Mouse (Mus musculus) CH12.LX (cell line): ENCODE measurements at regions not wholly inside any gene's neighbourhood (a gene's known extent, or its start where the extent isn't known, plus 50 kb on each side); places are given as distances from the start of the nearest gene placed in this dataset.

ENCODE experiments used
- DNase-seq: peaks from one replicate; pipeline ENCODE4 v3.0.0-alpha.2; 2013; ENCODE audit errors: extremely low read depth
- H3K27ac ChIP-seq: 2 replicates; pipeline ENCODE4 v1.5.1; 2012; ENCODE audit warnings: low read depth, mild to moderate bottlenecking, control low read depth, moderate library complexity; ENCODE audit not compliant: insufficient read depth
- H3K27me3 ChIP-seq: replicated peaks from 2 replicates; pipeline ENCODE3; 2012; ENCODE audit warnings: inconsistent platforms
- H3K36me3 ChIP-seq, 2 experiments: replicated peaks in 1 of 2; 2 replicates each; pipeline versions ENCODE3 to v1.6.1; 2012; ENCODE audit warnings: inconsistent platforms in 1 of 2, low read length in 1 of 2, mild to moderate bottlenecking in 1 of 2, mixed read lengths in 1 of 2, moderate library complexity in 1 of 2; ENCODE audit not compliant: control insufficient read depth in 1 of 2, insufficient read depth in 1 of 2
- H3K4me1 ChIP-seq, 2 experiments: 2 replicates each; pipeline ENCODE4 v1.6.1; 2012; ENCODE audit warnings: inconsistent platforms in 1 of 2, moderate library complexity in 1 of 2; ENCODE audit not compliant: insufficient read depth in 2 of 2, control insufficient read depth in 1 of 2
- H3K4me2 ChIP-seq: 2 replicates; pipeline ENCODE4 v1.6.1; 2012; ENCODE audit warnings: low read depth, mild to moderate bottlenecking, control low read depth; ENCODE audit not compliant: poor library complexity, insufficient read depth, severe bottlenecking
- H3K4me3 ChIP-seq, 3 experiments: fragments of 150-350 bp in 1 of 3; sonication (generic) in 1 of 3; replicated peaks in 1 of 3; 2 replicates each; pipeline versions ENCODE3 to v1.5.1; 2011 to 2012; ENCODE audit warnings: low read depth in 2 of 3, low read length in 2 of 3, mild to moderate bottlenecking in 2 of 3, moderate library complexity in 2 of 3, control low read depth in 1 of 3, improper control_type of control experiment in 1 of 3, inconsistent platforms in 1 of 3, mixed read lengths in 1 of 3; ENCODE audit not compliant: poor library complexity in 1 of 3
- H3K79me2 ChIP-seq: replicated peaks from 2 replicates; pipeline ENCODE4 v1.6.1; 2012; ENCODE audit warnings: mild to moderate bottlenecking, moderate library complexity; ENCODE audit not compliant: control insufficient read depth, poor library complexity, insufficient read depth, severe bottlenecking; ENCODE audit errors: extremely low read depth
- H3K9ac ChIP-seq: 2 replicates; pipeline ENCODE4 v1.6.1; 2012; ENCODE audit warnings: low read depth, mild to moderate bottlenecking, control low read depth, moderate library complexity; ENCODE audit not compliant: insufficient read depth
- H3K9me3 ChIP-seq: replicated peaks from 2 replicates; pipeline ENCODE3; 2012; ENCODE audit warnings: low read length, inconsistent platforms, mixed read lengths
- BHLHE40 ChIP-seq: IDR thresholded peaks from 2 replicates; pipeline ENCODE4 v1.6.1; 2011; ENCODE audit warnings: mild to moderate bottlenecking, low read depth, low read length, improper control_type of control experiment
- CTCF ChIP-seq, 2 experiments: IDR thresholded peaks in 1 of 2; conservative IDR thresholded peaks in 1 of 2; 2 replicates each; pipeline ENCODE4 v1.5.1; 2011 to 2012; ENCODE audit warnings: low read depth in 2 of 2, low read length in 2 of 2, improper control_type of control experiment in 1 of 2, inconsistent platforms in 1 of 2, mild to moderate bottlenecking in 1 of 2, moderate library complexity in 1 of 2
- E2F4 ChIP-seq: IDR thresholded peaks from 2 replicates; pipeline ENCODE4 v1.6.1; 2011; ENCODE audit warnings: low read depth, low read length, improper control_type of control experiment; ENCODE audit not compliant: insufficient replicate concordance
- ELF1 ChIP-seq: IDR thresholded peaks from 2 replicates; pipeline ENCODE4 v1.6.1; 2014; ENCODE audit warnings: low read depth, mild to moderate bottlenecking, inconsistent platforms, low read length, improper control_type of control experiment
- EP300 ChIP-seq: IDR thresholded peaks from 2 replicates; pipeline ENCODE4 v1.6.1; 2011; ENCODE audit warnings: low read length, improper control_type of control experiment
- ETS1 ChIP-seq: conservative IDR thresholded peaks from 2 replicates; pipeline ENCODE4 v1.6.1; 2012; ENCODE audit warnings: low read depth, mild to moderate bottlenecking, inconsistent platforms, low read length, improper control_type of control experiment, moderate library complexity
- HCFC1 ChIP-seq: IDR thresholded peaks from 2 replicates; pipeline ENCODE4 v1.6.1; 2012; ENCODE audit warnings: low read depth, mild to moderate bottlenecking, inconsistent platforms, low read length, improper control_type of control experiment
- IRF4 ChIP-seq: IDR thresholded peaks from 2 replicates; pipeline ENCODE4 v1.6.1; 2014; ENCODE audit warnings: low read depth, mild to moderate bottlenecking, inconsistent platforms, low read length, improper control_type of control experiment
- JUND ChIP-seq: conservative IDR thresholded peaks from 2 replicates; pipeline ENCODE4 v1.6.1; 2011; ENCODE audit warnings: low read depth, low read length, improper control_type of control experiment
- MAFK ChIP-seq: IDR thresholded peaks from 2 replicates; pipeline ENCODE4 v1.6.1; 2011; ENCODE audit warnings: low read length, improper control_type of control experiment; ENCODE audit not compliant: insufficient replicate concordance
- NRF1 ChIP-seq: IDR thresholded peaks from 2 replicates; pipeline ENCODE4 v1.6.1; 2014; ENCODE audit warnings: low read depth, mild to moderate bottlenecking, inconsistent platforms, low read length, improper control_type of control experiment, moderate library complexity
- POLR2AphosphoS2 ChIP-seq: IDR thresholded peaks from 2 replicates; pipeline ENCODE4 v1.6.1; 2011; ENCODE audit warnings: low read depth, low read length, improper control_type of control experiment
- RAD21 ChIP-seq: IDR thresholded peaks from 2 replicates; pipeline ENCODE4 v1.6.1; 2011; ENCODE audit warnings: low read depth, mild to moderate bottlenecking, low read length, improper control_type of control experiment, moderate library complexity
- RCOR1 ChIP-seq: conservative IDR thresholded peaks from 2 replicates; pipeline ENCODE4 v1.6.1; 2012; ENCODE audit warnings: low read depth, mild to moderate bottlenecking, inconsistent platforms, low read length, improper control_type of control experiment
- TBP ChIP-seq: conservative IDR thresholded peaks from 2 replicates; pipeline ENCODE4 v1.6.1; 2011; ENCODE audit warnings: low read depth, low read length, improper control_type of control experiment
- TCF12 ChIP-seq: IDR thresholded peaks from 2 replicates; pipeline ENCODE4 v1.6.1; 2014; ENCODE audit warnings: low read depth, mild to moderate bottlenecking, inconsistent platforms, low read length, improper control_type of control experiment
- UBTF ChIP-seq: IDR thresholded peaks from 2 replicates; pipeline ENCODE4 v1.6.1; 2012; ENCODE audit warnings: low read depth, mild to moderate bottlenecking, inconsistent platforms, low read length, improper control_type of control experiment, moderate library complexity
- USF1 ChIP-seq: IDR thresholded peaks from 2 replicates; pipeline ENCODE4 v1.6.1; 2014; ENCODE audit warnings: low read depth, mild to moderate bottlenecking, inconsistent platforms, low read length, improper control_type of control experiment
- dilution Hi-C: fragments of 300-500 bp; cut with MboI; formaldehyde crosslinking; loops from 2 replicates; pipeline ENCODE4 v1.14.3; 2020; ENCODE audit warnings: low sequenced_read_pairs; ENCODE audit not compliant: extremely low pct_unique_long_range_greater_than_20kb, extremely low pct_ligation_motif_present
- in situ Hi-C: fragments of 300-500 bp; cut with MboI; formaldehyde crosslinking; loops from 3 replicates; pipeline ENCODE4 v1.14.3; 2019; ENCODE audit warnings: low sequenced_read_pairs, low pct_ligation_motif_present, low pct_unique_long_range_greater_than_20kb, mixed read lengths

DNA sequence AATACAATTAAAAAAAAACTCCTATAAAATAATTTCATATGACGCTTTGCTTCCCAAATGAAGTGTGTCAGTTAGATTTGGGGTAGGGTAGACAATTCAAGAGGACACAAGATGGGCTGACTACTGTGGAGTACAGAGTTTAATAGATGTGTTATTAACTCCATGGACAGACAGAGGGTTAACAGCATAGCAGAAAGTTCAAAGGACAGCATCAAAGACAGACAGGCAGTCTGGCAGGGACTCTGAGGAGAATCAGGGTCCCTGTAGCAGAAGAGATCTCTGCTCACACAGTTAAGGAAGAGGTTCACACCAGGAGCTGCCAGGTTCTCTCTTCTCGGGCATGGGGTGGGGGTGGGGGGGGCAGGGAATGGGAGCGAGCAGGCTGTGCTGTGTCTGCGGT, 51.6 kb upstream of the Hs6st1 start:
- Histone ChIP-seq H3K9ac (no peak overlapping the region), H3K4me3 (no peak overlapping the region), H3K79me2 (no peaks in the 10 kb centered on the region), H3K27ac (no peak overlapping the region), H3K4me2 (no peak overlapping the region), H3K9me3 (peaks cover 4% of the 10 kb centered on the region), H3K4me1 (peaks cover 4 to 13% of the 10 kb centered on the region in 2 experiments; a peak in 3 of 4 replicates), H3K27me3 (no peaks in the 10 kb centered on the region), H3K36me3 (no peaks in the 10 kb centered on the region)
- TF ChIP-seq EP300 (no peak), BHLHE40 (no peak), RAD21 (no peak), IRF4 (no peak), CTCF (conservative IDR thresholded peaks at IDR 0.05 in 1 of 2, IDR thresholded peaks at IDR 0.05 in 1 of 2; ENCODE audit: low read depth in 2 of 2, low read length in 2 of 2) (no peak), MAFK (no peak), TCF12 (no peak), UBTF (no peak), NRF1 (no peak), HCFC1 (no peak), ELF1 (no peak), TBP (no peak), POLR2AphosphoS2 (no peak), E2F4 (no peak), USF1 (no peak)
- no peak for DNase-seq
- in situ Hi-C loops (no loop called here), dilution Hi-C loops (no loop called here)

DNA sequence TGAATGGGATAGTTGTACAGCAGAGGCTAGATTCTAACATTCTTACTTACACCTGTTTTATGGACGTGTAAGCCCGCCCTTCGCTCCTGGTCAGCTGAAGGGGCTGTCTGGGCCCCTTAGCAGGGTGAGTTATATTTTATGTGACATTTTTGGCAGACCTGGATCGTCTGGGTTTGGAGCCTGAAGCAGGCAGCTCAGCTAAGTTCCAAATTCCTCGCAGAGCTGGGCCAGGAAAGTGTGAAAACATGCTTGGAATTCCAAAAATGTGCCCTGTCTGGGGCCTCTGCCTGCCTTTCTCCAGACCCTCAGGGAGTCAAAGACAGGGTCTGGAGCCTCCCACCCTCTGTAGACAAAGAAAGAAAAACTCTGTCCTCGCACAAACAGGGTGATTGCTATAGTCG, 51.1 kb upstream of the Hs6st1 start:
- H3K9me3 ChIP-seq, result peaks cover 4% of the 10 kb centered on the region
- no peak overlapping the region for H3K9ac ChIP-seq
- H3K27me3 ChIP-seq, result no peaks in the 10 kb centered on the region
- no peak overlapping the region for H3K27ac ChIP-seq
- H3K4me2 ChIP-seq, result no peak overlapping the region
- dilution Hi-C loops, result no loop called here
- DNase-seq, result no peak
- TF ChIP-seq TBP, result no peak
- no peak for TF ChIP-seq ETS1
- TF ChIP-seq JUND, result no peak
- TF ChIP-seq BHLHE40, result no peak
- no peak for TF ChIP-seq RCOR1
- TF ChIP-seq ELF1, result no peak
- TF ChIP-seq POLR2AphosphoS2, result no peak
- no peaks in the 10 kb centered on the region for H3K79me2 ChIP-seq
- H3K4me3 ChIP-seq, result no peak overlapping the region
- in situ Hi-C loops, result no loop called here
- H3K4me1 ChIP-seq, result peaks cover 4 to 12% of the 10 kb centered on the region in 2 experiments; a peak in 3 of 4 replicates
- H3K36me3 ChIP-seq, result no peaks in the 10 kb centered on the region
